Mouse (Mus musculus) neural tube, embryonic 11.5 days (tissue): ENCODE results near the gene Wdr46. TPM values are rescaled to one million over a fixed set of nuclear protein-coding genes. Genes with fewer than 3 reads are reported as not detected.
A peak's percentile ranks its signal among the peaks of the same experiment; 100 is the strongest.

Experiments used
- ATAC-seq: fragments of 200-750 bp; cut with Nextera tagmentation; 2 replicates; pipeline ENCODE4 v1.8.0; 2017; ENCODE audit warnings: moderate number of reproducible peaks, mild to moderate bottlenecking, moderate TSS enrichment, moderate library complexity; ENCODE audit not compliant: insufficient read depth, low FRiP score, low TSS enrichment
- DNase-seq: peaks from one replicate; pipeline ENCODE4 v3.0.0-alpha.2; 2015; ENCODE audit warnings: low spot score
- H3K27ac ChIP-seq: fragments of 300-500 bp; sonication (generic); 2 replicates; pipeline ENCODE4 v1.5.1; 2014; ENCODE audit warnings: low read depth, mild to moderate bottlenecking, low read length
- H3K27me3 ChIP-seq: fragments of 300-500 bp; sonication (generic); 2 replicates; pipeline ENCODE4 v1.6.1; 2014; ENCODE audit warnings: mild to moderate bottlenecking, low read length, mixed read lengths; ENCODE audit not compliant: control insufficient read depth, insufficient read depth
- H3K36me3 ChIP-seq: fragments of 300-500 bp; sonication (generic); 2 replicates; pipeline ENCODE4 v1.6.1; 2014; ENCODE audit warnings: mild to moderate bottlenecking, low read length, moderate library complexity, mixed read lengths; ENCODE audit not compliant: control insufficient read depth, insufficient read depth
- H3K4me1 ChIP-seq: fragments of 300-500 bp; sonication (generic); 2 replicates; pipeline ENCODE4 v1.6.1; 2014; ENCODE audit warnings: low read length, mixed read lengths; ENCODE audit not compliant: control insufficient read depth, insufficient read depth
- H3K4me2 ChIP-seq: fragments of 300-500 bp; sonication (generic); 2 replicates; pipeline ENCODE4 v1.6.1; 2014; ENCODE audit warnings: low read depth, mild to moderate bottlenecking, moderate library complexity
- H3K4me3 ChIP-seq: fragments of 300-500 bp; sonication (generic); 2 replicates; pipeline ENCODE4 v1.5.1; 2014; ENCODE audit warnings: low read depth, low read length
- H3K9ac ChIP-seq: fragments of 300-500 bp; sonication (generic); 2 replicates; pipeline ENCODE4 v1.6.1; 2014; ENCODE audit warnings: mild to moderate bottlenecking, low read length
- H3K9me3 ChIP-seq: fragments of 300-500 bp; sonication (generic); 2 replicates; pipeline ENCODE4 v1.6.1; 2016; ENCODE audit warnings: low read length; ENCODE audit not compliant: control insufficient read depth
- whole genome bisulfite sequencing: fragments of 180-500 bp; shearing (Covaris S2); extraction: QIAGEN DNeasy Blood & Tissue Kit; methylation state at CpG from one replicate; pipeline ENCODE4 v1.1.7; 2014; 5-methylcytosine and 5-hydroxymethylcytosine counted together
- polyA plus RNA-seq: library from polyadenylated mRNA; unstranded; fragments of >200 nt; fragmentation: Nextera tagmentation; extraction: Ambion mirVana; gene quantifications from 2 replicates; pipeline ENCODE4 v1.2.1, GENCODE M21; 2014

Wdr46 gene
- polyA plus RNA-seq, 1 experiment from 2014 or later = 29.5 TPM

DNA sequence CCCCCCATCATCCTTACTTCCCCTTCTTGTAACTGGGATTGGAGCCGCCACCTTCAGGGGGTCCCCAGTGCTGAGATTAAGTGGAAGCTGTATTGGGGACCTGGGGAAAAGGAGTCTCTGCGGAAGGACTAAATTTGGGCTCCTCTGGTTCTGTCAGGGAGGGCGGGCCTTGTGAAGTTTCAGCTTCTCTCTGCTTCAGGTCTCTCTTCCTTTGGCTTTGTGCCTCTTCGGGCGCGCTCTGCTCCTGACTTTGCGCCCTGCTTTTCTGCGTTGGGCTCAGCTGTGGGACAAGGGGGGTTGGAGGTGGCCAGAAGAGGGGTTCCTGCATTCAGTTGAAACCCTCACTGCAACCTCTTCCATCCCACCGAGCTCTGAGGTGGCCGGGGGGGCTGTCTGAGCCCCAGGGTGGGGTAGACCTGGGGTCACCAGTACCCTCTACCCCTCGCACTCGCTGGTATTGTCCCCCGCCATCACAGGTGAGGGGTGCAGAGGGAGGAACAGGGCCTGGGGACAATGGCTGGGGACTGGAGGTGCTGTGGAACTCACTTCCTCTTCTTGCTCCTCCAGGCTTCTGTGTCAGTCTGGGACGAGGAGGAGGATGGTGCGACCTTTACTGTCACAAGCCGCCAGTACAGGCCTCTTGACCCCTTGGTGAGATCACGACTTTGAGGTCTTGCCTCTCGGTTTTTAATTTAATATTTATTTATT, 9.1 kb upstream of the Wdr46 start:
- Histone ChIP-seq H3K4me1 (peaks cover 9% of the 10 kb centered on the region; the same call in 1 of the 2 replicates), H3K9ac (peak overlapping the region; percentile 88), H3K4me3 (peak overlapping the region; percentile 91), H3K36me3 (peaks cover 10% of the 10 kb centered on the region), H3K4me2 (peak overlapping the region; percentile 99), H3K27ac (no peak overlapping the region), H3K9me3 (no peaks in the 10 kb centered on the region), H3K27me3 (no peaks in the 10 kb centered on the region)
- DNase-seq = no peak
- WGBS = 31% methylated on average over 18 of the region's 18 CpGs
- ATAC-seq = no peak

- Histone ChIP-seq H3K4me3 (no peak overlapping the region), H3K27ac (no peak overlapping the region), H3K9ac (no peak overlapping the region), H3K27me3 (no peaks in the 10 kb centered on the region), H3K4me2 (no peak overlapping the region), H3K9me3 (no peaks in the 10 kb centered on the region), H3K36me3 (peaks cover 10% of the 10 kb centered on the region), H3K4me1 (peaks cover 9% of the 10 kb centered on the region; the same call in 1 of the 2 replicates)
- DNase-seq = no peak
- 88% methylated on average over 11 of the region's 11 CpGs for WGBS
- no peak for ATAC-seq
These were observed 8.5 kb upstream of the Wdr46 start for GRCm38 (mm10) chr17:33931947-33932346.

- ATAC-seq (no peak), DNase-seq (no peak)
- 0 out of 2 replicates have a peak overlapping the region, but pooled peaks have one; percentile 2 for H3K4me3 ChIP-seq
- no peaks in the 10 kb centered on the region for H3K27me3 ChIP-seq
- H3K4me2 ChIP-seq = no peak overlapping the region
- no peaks in the 10 kb centered on the region for H3K9me3 ChIP-seq
- 91% methylated on average over 12 of the region's 14 CpGs for WGBS
- peaks cover 12% of the 10 kb centered on the region for H3K36me3 ChIP-seq
- H3K27ac ChIP-seq = no peak overlapping the region
- H3K4me1 ChIP-seq = peaks cover 9% of the 10 kb centered on the region; the same call in 1 of the 2 replicates
- no peak overlapping the region for H3K9ac ChIP-seq
These were observed 8.0 kb upstream of the Wdr46 start for GRCm38 (mm10) chr17:33932448-33932847.

DNA sequence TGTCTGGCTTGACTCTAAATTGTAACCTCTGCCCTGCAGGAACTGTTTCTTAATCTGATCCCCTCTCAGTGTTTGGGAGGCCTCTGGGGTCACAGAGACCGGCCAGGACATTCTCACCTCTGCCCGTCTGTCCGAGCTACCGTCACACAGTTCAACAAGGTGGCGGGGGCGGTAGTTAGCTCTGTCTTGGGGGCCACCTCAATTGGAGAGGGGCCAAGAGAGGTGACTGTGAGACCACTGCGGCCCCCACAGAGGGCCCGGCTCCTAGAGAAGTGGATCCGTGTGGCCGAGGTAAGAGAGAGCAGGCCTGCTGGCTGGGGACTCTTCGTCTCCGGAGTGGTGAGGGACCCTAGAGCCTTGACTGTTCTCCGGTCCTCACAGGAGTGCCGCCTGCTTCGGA, 7.5 kb upstream of the Wdr46 start:
- Histone ChIP-seq H3K9ac (no peak overlapping the region), H3K36me3 (peaks cover 12% of the 10 kb centered on the region)

GRCm38 (mm10) chr17:33935422-33936055, 4.9 kb upstream of the Wdr46 start:
- no peaks in the 10 kb centered on the region for H3K27me3 ChIP-seq
- DNase-seq (no peak), ATAC-seq (no peak)
- H3K9ac ChIP-seq = no peak overlapping the region
- H3K4me2 ChIP-seq = no peak overlapping the region
- H3K4me3 ChIP-seq = no peak overlapping the region
- WGBS = 87% methylated on average over 21 of the region's 21 CpGs
- H3K4me1 ChIP-seq = peaks cover 15% of the 10 kb centered on the region
- peaks cover 12% of the 10 kb centered on the region for H3K36me3 ChIP-seq
- H3K9me3 ChIP-seq = no peaks in the 10 kb centered on the region
- no peak overlapping the region for H3K27ac ChIP-seq

More for the DNA sequence above, 7.5 kb upstream of the Wdr46 start:
- peaks cover 9% of the 10 kb centered on the region; the same call in 1 of the 2 replicates for H3K4me1 ChIP-seq
- 0 out of 2 replicates have a peak overlapping the region, but pooled peaks have one; percentile 2 for H3K4me3 ChIP-seq
- no peak for DNase-seq
- no peaks in the 10 kb centered on the region for H3K9me3 ChIP-seq
- no peak overlapping the region for H3K4me2 ChIP-seq
- ATAC-seq = no peak
- 93% methylated on average over 15 of the region's 15 CpGs for WGBS
- H3K27ac ChIP-seq = no peak overlapping the region
- H3K27me3 ChIP-seq = no peaks in the 10 kb centered on the region

GRCm38 (mm10) chr17:33936993-33937392, 3.5 kb upstream of the Wdr46 start:
- DNase-seq = no peak
- 86% methylated on average over 15 of the region's 15 CpGs for WGBS
- ATAC-seq = no peak
- no peak overlapping the region for H3K27ac ChIP-seq
- no peak overlapping the region for H3K9ac ChIP-seq
- peaks cover 12% of the 10 kb centered on the region for H3K4me1 ChIP-seq
- H3K36me3 ChIP-seq = peaks cover 12% of the 10 kb centered on the region
- no peaks in the 10 kb centered on the region for H3K9me3 ChIP-seq
- no peaks in the 10 kb centered on the region for H3K27me3 ChIP-seq
- H3K4me3 ChIP-seq = no peak overlapping the region
- H3K4me2 ChIP-seq = no peak overlapping the region

- DNase-seq (no peak), ATAC-seq (no peak)
- Histone ChIP-seq H3K4me3 (0 out of 2 replicates have a peak overlapping the region, but pooled peaks have one; percentile 10), H3K27ac (no peak overlapping the region), H3K9ac (no peak overlapping the region), H3K4me2 (peak overlapping the region; percentile 91; the same call in 1 of the 2 replicates), H3K4me1 (peaks cover 12% of the 10 kb centered on the region), H3K9me3 (no peaks in the 10 kb centered on the region), H3K27me3 (no peaks in the 10 kb centered on the region), H3K36me3 (peaks cover 13% of the 10 kb centered on the region)
- 79% methylated on average over 11 of the region's 11 CpGs for WGBS
These were observed 1.7 kb upstream of the Wdr46 start for GRCm38 (mm10) chr17:33938783-33939182.

- Histone ChIP-seq H3K4me2 (peak overlapping the region; percentile 95), H3K4me3 (peak overlapping the region; percentile 81), H3K9ac (peak overlapping the region; percentile 70), H3K27me3 (no peaks in the 10 kb centered on the region), H3K4me1 (peaks cover 12% of the 10 kb centered on the region), H3K27ac (no peak overlapping the region), H3K36me3 (peaks cover 14% of the 10 kb centered on the region), H3K9me3 (no peaks in the 10 kb centered on the region)
- no peak for DNase-seq
- 3% methylated on average over 26 of the region's 26 CpGs for WGBS
- 0 out of 2 replicates have a peak, but pooled peaks have one; percentile 10 for ATAC-seq
These were observed 521 bp downstream of the Wdr46 start for GRCm38 (mm10) chr17:33940981-33941380.
